Mouse (Mus musculus) cerebellum, adult 2 months (tissue): ENCODE results near the gene Hivep2.
A peak's percentile ranks its signal among the peaks of the same experiment; 100 is the strongest.

Experiments
- CTCF ChIP-seq: fragments of 200-500 bp; IDR thresholded peaks from 2 replicates; pipeline ENCODE4 v1.5.1; 2011; ENCODE audit warnings: low read depth, mild to moderate bottlenecking, control low read depth, low read length, moderate library complexity, borderline replicate concordance; ENCODE audit not compliant: insufficient read depth
- POLR2A ChIP-seq: fragments of 200-500 bp; IDR thresholded peaks from 2 replicates; pipeline ENCODE4 v1.6.1; 2011; ENCODE audit warnings: low read length, control low read depth, borderline replicate concordance; ENCODE audit not compliant: insufficient read depth

GRCm38 (mm10) chr10:13965974-13966829 lies at the start of gene Hivep2:
- no peak for TF ChIP-seq CTCF
- 0 out of 2 replicates have a peak, but pooled peaks have one; percentile 19 for TF ChIP-seq POLR2A
